Mouse (Mus musculus) CH12.LX (cell line): ENCODE measurements at regions not wholly inside any gene's neighbourhood (a gene's known extent, or its start where the extent isn't known, plus 50 kb on each side); places are given as distances from the start of the nearest gene placed in this dataset.

Experiments used
- DNase-seq: peaks from one replicate; pipeline ENCODE4 v3.0.0-alpha.2; 2013; ENCODE audit errors: extremely low read depth
- H3K27ac ChIP-seq: 2 replicates; pipeline ENCODE4 v1.5.1; 2012; ENCODE audit warnings: low read depth, mild to moderate bottlenecking, control low read depth, moderate library complexity; ENCODE audit not compliant: insufficient read depth
- H3K27me3 ChIP-seq: replicated peaks from 2 replicates; pipeline ENCODE3; 2012; ENCODE audit warnings: inconsistent platforms
- H3K36me3 ChIP-seq, 2 experiments: replicated peaks in 1 of 2; 2 replicates each; pipeline versions ENCODE3 to v1.6.1; 2012; ENCODE audit warnings: inconsistent platforms in 1 of 2, low read length in 1 of 2, mild to moderate bottlenecking in 1 of 2, mixed read lengths in 1 of 2, moderate library complexity in 1 of 2; ENCODE audit not compliant: control insufficient read depth in 1 of 2, insufficient read depth in 1 of 2
- H3K4me1 ChIP-seq, 2 experiments: 2 replicates each; pipeline ENCODE4 v1.6.1; 2012; ENCODE audit warnings: inconsistent platforms in 1 of 2, moderate library complexity in 1 of 2; ENCODE audit not compliant: insufficient read depth in 2 of 2, control insufficient read depth in 1 of 2
- H3K4me2 ChIP-seq: 2 replicates; pipeline ENCODE4 v1.6.1; 2012; ENCODE audit warnings: low read depth, mild to moderate bottlenecking, control low read depth; ENCODE audit not compliant: poor library complexity, insufficient read depth, severe bottlenecking
- H3K4me3 ChIP-seq, 3 experiments: fragments of 150-350 bp in 1 of 3; sonication (generic) in 1 of 3; replicated peaks in 1 of 3; 2 replicates each; pipeline versions ENCODE3 to v1.5.1; 2011 to 2012; ENCODE audit warnings: low read depth in 2 of 3, low read length in 2 of 3, mild to moderate bottlenecking in 2 of 3, moderate library complexity in 2 of 3, control low read depth in 1 of 3, improper control_type of control experiment in 1 of 3, inconsistent platforms in 1 of 3, mixed read lengths in 1 of 3; ENCODE audit not compliant: poor library complexity in 1 of 3
- H3K79me2 ChIP-seq: replicated peaks from 2 replicates; pipeline ENCODE4 v1.6.1; 2012; ENCODE audit warnings: mild to moderate bottlenecking, moderate library complexity; ENCODE audit not compliant: control insufficient read depth, poor library complexity, insufficient read depth, severe bottlenecking; ENCODE audit errors: extremely low read depth
- H3K9ac ChIP-seq: 2 replicates; pipeline ENCODE4 v1.6.1; 2012; ENCODE audit warnings: low read depth, mild to moderate bottlenecking, control low read depth, moderate library complexity; ENCODE audit not compliant: insufficient read depth
- H3K9me3 ChIP-seq: replicated peaks from 2 replicates; pipeline ENCODE3; 2012; ENCODE audit warnings: low read length, inconsistent platforms, mixed read lengths
- BHLHE40 ChIP-seq: IDR thresholded peaks from 2 replicates; pipeline ENCODE4 v1.6.1; 2011; ENCODE audit warnings: mild to moderate bottlenecking, low read depth, low read length, improper control_type of control experiment
- CHD1 ChIP-seq: IDR thresholded peaks from 2 replicates; pipeline ENCODE4 v1.6.1; 2012; ENCODE audit warnings: low read depth, low read length, improper control_type of control experiment, inconsistent platforms
- CTCF ChIP-seq, 2 experiments: IDR thresholded peaks in 1 of 2; conservative IDR thresholded peaks in 1 of 2; 2 replicates each; pipeline ENCODE4 v1.5.1; 2011 to 2012; ENCODE audit warnings: low read depth in 2 of 2, low read length in 2 of 2, improper control_type of control experiment in 1 of 2, inconsistent platforms in 1 of 2, mild to moderate bottlenecking in 1 of 2, moderate library complexity in 1 of 2
- E2F4 ChIP-seq: IDR thresholded peaks from 2 replicates; pipeline ENCODE4 v1.6.1; 2011; ENCODE audit warnings: low read depth, low read length, improper control_type of control experiment; ENCODE audit not compliant: insufficient replicate concordance
- EP300 ChIP-seq: IDR thresholded peaks from 2 replicates; pipeline ENCODE4 v1.6.1; 2011; ENCODE audit warnings: low read length, improper control_type of control experiment
- IRF4 ChIP-seq: IDR thresholded peaks from 2 replicates; pipeline ENCODE4 v1.6.1; 2014; ENCODE audit warnings: low read depth, mild to moderate bottlenecking, inconsistent platforms, low read length, improper control_type of control experiment
- KAT2A ChIP-seq: IDR thresholded peaks from 2 replicates; pipeline ENCODE4 v1.6.1; 2012; ENCODE audit warnings: low read length, improper control_type of control experiment, inconsistent platforms; ENCODE audit not compliant: insufficient replicate concordance
- MAFK ChIP-seq: IDR thresholded peaks from 2 replicates; pipeline ENCODE4 v1.6.1; 2011; ENCODE audit warnings: low read length, improper control_type of control experiment; ENCODE audit not compliant: insufficient replicate concordance
- MAX ChIP-seq: IDR thresholded peaks from 2 replicates; pipeline ENCODE4 v1.6.1; 2011; ENCODE audit warnings: low read length, improper control_type of control experiment
- MEF2A ChIP-seq: IDR thresholded peaks from 2 replicates; pipeline ENCODE4 v1.6.1; 2014; ENCODE audit warnings: low read depth, mild to moderate bottlenecking, inconsistent platforms, low read length, improper control_type of control experiment, borderline replicate concordance
- MXI1 ChIP-seq: IDR thresholded peaks from 2 replicates; pipeline ENCODE4 v1.6.1; 2011; ENCODE audit warnings: mild to moderate bottlenecking, low read depth, low read length, improper control_type of control experiment
- MYC ChIP-seq: IDR thresholded peaks from 2 replicates; pipeline ENCODE4 v1.6.1; 2011; ENCODE audit warnings: low read depth, mild to moderate bottlenecking, improper control_type of control experiment, low read length
- NELFE ChIP-seq: IDR thresholded peaks from 2 replicates; pipeline ENCODE4 v1.6.1; 2011; ENCODE audit warnings: low read depth, low read length, improper control_type of control experiment
- NRF1 ChIP-seq: IDR thresholded peaks from 2 replicates; pipeline ENCODE4 v1.6.1; 2014; ENCODE audit warnings: low read depth, mild to moderate bottlenecking, inconsistent platforms, low read length, improper control_type of control experiment, moderate library complexity
- PAX5 ChIP-seq: IDR thresholded peaks from 2 replicates; pipeline ENCODE4 v1.6.1; 2012; ENCODE audit warnings: low read length, inconsistent platforms, mixed read lengths
- POLR2A ChIP-seq: IDR thresholded peaks from 2 replicates; pipeline ENCODE4 v1.6.1; 2011; ENCODE audit warnings: low read depth, mild to moderate bottlenecking, improper control_type of control experiment, low read length
- RAD21 ChIP-seq: IDR thresholded peaks from 2 replicates; pipeline ENCODE4 v1.6.1; 2011; ENCODE audit warnings: low read depth, mild to moderate bottlenecking, low read length, improper control_type of control experiment, moderate library complexity
- SMC3 ChIP-seq: IDR thresholded peaks from 2 replicates; pipeline ENCODE4 v1.6.1; 2011; ENCODE audit warnings: low read depth, low read length, improper control_type of control experiment
- TBP ChIP-seq: conservative IDR thresholded peaks from 2 replicates; pipeline ENCODE4 v1.6.1; 2011; ENCODE audit warnings: low read depth, low read length, improper control_type of control experiment
- TCF12 ChIP-seq: IDR thresholded peaks from 2 replicates; pipeline ENCODE4 v1.6.1; 2014; ENCODE audit warnings: low read depth, mild to moderate bottlenecking, inconsistent platforms, low read length, improper control_type of control experiment
- UBTF ChIP-seq: IDR thresholded peaks from 2 replicates; pipeline ENCODE4 v1.6.1; 2012; ENCODE audit warnings: low read depth, mild to moderate bottlenecking, inconsistent platforms, low read length, improper control_type of control experiment, moderate library complexity
- USF1 ChIP-seq: IDR thresholded peaks from 2 replicates; pipeline ENCODE4 v1.6.1; 2014; ENCODE audit warnings: low read depth, mild to moderate bottlenecking, inconsistent platforms, low read length, improper control_type of control experiment
- USF2 ChIP-seq: conservative IDR thresholded peaks from 2 replicates; pipeline ENCODE4 v1.6.1; 2011; ENCODE audit warnings: low read depth, low read length, improper control_type of control experiment
- ZC3H11A ChIP-seq: IDR thresholded peaks from 2 replicates; pipeline ENCODE4 v1.6.1; 2012; ENCODE audit warnings: low read depth, mild to moderate bottlenecking, inconsistent platforms, low read length, improper control_type of control experiment
- ZMIZ1 ChIP-seq: IDR thresholded peaks from 2 replicates; pipeline ENCODE4 v1.6.1; 2012; ENCODE audit warnings: low read depth, mild to moderate bottlenecking, inconsistent platforms, low read length, improper control_type of control experiment
- dilution Hi-C: fragments of 300-500 bp; cut with MboI; formaldehyde crosslinking; loops from 2 replicates; pipeline ENCODE4 v1.14.3; 2020; ENCODE audit warnings: low sequenced_read_pairs; ENCODE audit not compliant: extremely low pct_unique_long_range_greater_than_20kb, extremely low pct_ligation_motif_present
- in situ Hi-C: fragments of 300-500 bp; cut with MboI; formaldehyde crosslinking; loops from 3 replicates; pipeline ENCODE4 v1.14.3; 2019; ENCODE audit warnings: low sequenced_read_pairs, low pct_ligation_motif_present, low pct_unique_long_range_greater_than_20kb, mixed read lengths

- Histone ChIP-seq H3K27ac (no peak overlapping the region), H3K9me3 (no peaks in the 10 kb centered on the region), H3K79me2 (no peaks in the 10 kb centered on the region), H3K4me3 (no peak overlapping the region), H3K9ac (no peak overlapping the region)
- in situ Hi-C loops = no loop called here
- no peak for DNase-seq
- TF ChIP-seq USF1 (no peak), MXI1 (no peak), POLR2A (no peak), TBP (no peak), UBTF (no peak), MAFK (no peak), BHLHE40 (no peak), PAX5 (no peak)
- TF ChIP-seq, all 38 proteins: peak for 0
- dilution Hi-C loops = no loop called here
- Histone ChIP-seq H3K4me2 (no peak overlapping the region), H3K36me3 (no peaks in the 10 kb centered on the region), H3K4me1 (0 out of 4 replicates have a peak, but pooled peaks cover 0 to 5% of the 10 kb centered on the region in 2 experiments), H3K27me3 (no peaks in the 10 kb centered on the region)
Measured at GRCm38 (mm10) chr1:138349099-138349498, 75.6 kb downstream of the Atp6v1g3 start.

- no peak overlapping the region for H3K4me2 ChIP-seq
- peaks cover 3% of the 10 kb centered on the region for H3K9me3 ChIP-seq
- no peaks in the 10 kb centered on the region for H3K79me2 ChIP-seq
- no peaks in the 10 kb centered on the region for H3K36me3 ChIP-seq
- in situ Hi-C loops (no loop called here), dilution Hi-C loops (no loop called here)
- no peak for DNase-seq
- no peaks in the 10 kb centered on the region for H3K4me1 ChIP-seq
- H3K27me3 ChIP-seq = no peaks in the 10 kb centered on the region
- no peak overlapping the region for H3K9ac ChIP-seq
- TF ChIP-seq KAT2A (no peak), NRF1 (no peak), MAX (no peak), RAD21 (no peak), MYC (no peak), UBTF (no peak), EP300 (no peak), USF2 (no peak), MXI1 (no peak), TCF12 (no peak), PAX5 (no peak), ZMIZ1 (no peak), CTCF (conservative IDR thresholded peaks at IDR 0.05 in 1 of 2, IDR thresholded peaks at IDR 0.05 in 1 of 2; ENCODE audit: low read depth in 2 of 2, low read length in 2 of 2) (no peak), SMC3 (no peak), MEF2A (no peak), IRF4 (no peak), CHD1 (no peak), ZC3H11A (no peak), E2F4 (no peak), NELFE (no peak)
- TF ChIP-seq, all 38 proteins: peak for 0
- no peak overlapping the region for H3K4me3 ChIP-seq
- no peak overlapping the region for H3K27ac ChIP-seq
Measured at GRCm38 (mm10) chr1:138356407-138356806, 82.9 kb downstream of the Atp6v1g3 start.
